14 mouse cellular contexts compared by ENCODE assay signal in genomic region chr13:60687462-60687861, GRCm38 (mm10).
DNase-seq lines count a peak whose midpoint lies in the region; ATAC-seq lines count a peak whose summit lies in the region.
"Had no signal": no experiment of that assay in that cellular context is flagged by ENCODE, and none has a peak within 500 bp of the region (broad histone marks: within the 10 kb centered on the region; RNA-seq: fewer than 3 reads in every experiment).

No protein-coding gene starts in this region.

- H3K4me1 ChIP-seq in forebrain, embryonic 13.5 days = peaks cover 66% of the 10 kb centered on the region
- peaks cover 9% of the 10 kb centered on the region for H3K4me1 ChIP-seq in forebrain, embryonic 11.5 days (replicated peaks; ENCODE audit: control insufficient read depth, insufficient read depth, low read length)
- peaks cover 28% of the 10 kb centered on the region for H3K4me1 ChIP-seq in heart, embryonic 16.5 days (ENCODE audit: control insufficient read depth, insufficient read depth, low read length)
- H3K4me1 ChIP-seq in liver, embryonic 13.5 days (replicated peaks) = peaks cover 42% of the 10 kb centered on the region
- peaks cover 64% of the 10 kb centered on the region for H3K4me1 ChIP-seq in embryonic facial prominence, embryonic 10.5 days

- H3K9me3 ChIP-seq in forebrain, embryonic 13.5 days (replicated peaks) = 0 out of 2 replicates have a peak, but pooled peaks cover 3% of the 10 kb centered on the region
- no peaks in the 10 kb centered on the region for H3K9me3 ChIP-seq in forebrain, embryonic 11.5 days (ENCODE audit: control insufficient read depth, low read length)
- H3K9me3 ChIP-seq in heart, embryonic 16.5 days (replicated peaks; ENCODE audit: control insufficient read depth, low read length) = no peaks in the 10 kb centered on the region
- H3K9me3 ChIP-seq in liver, embryonic 13.5 days (replicated peaks) = no peaks in the 10 kb centered on the region
- peaks cover 2% of the 10 kb centered on the region; the same call in 1 of the 2 replicates for H3K9me3 ChIP-seq in embryonic facial prominence, embryonic 10.5 days
- H3K9me3 ChIP-seq: intestine, embryonic 15.5 days had no signal

- no peak overlapping the region for H3K9ac ChIP-seq in forebrain, embryonic 13.5 days
- H3K9ac ChIP-seq in forebrain, embryonic 11.5 days (ENCODE audit: low read length) = no peak overlapping the region
- peak overlapping the region; percentile 1; the same call in 1 of the 2 replicates for H3K9ac ChIP-seq in heart, embryonic 16.5 days (ENCODE audit: low read length)
- no peak overlapping the region for H3K9ac ChIP-seq in liver, embryonic 13.5 days
- H3K9ac ChIP-seq: intestine, embryonic 15.5 days; lung, embryonic 14.5 days had no signal

- peak overlapping the region; percentile 19; the same call in 1 of the 2 replicates for H3K27ac ChIP-seq in forebrain, embryonic 13.5 days
- no peak overlapping the region for H3K27ac ChIP-seq in forebrain, embryonic 11.5 days (ENCODE audit: low read depth, low read length)
- H3K27ac ChIP-seq in heart, embryonic 16.5 days (ENCODE audit: low read length) = peak overlapping the region; percentile 12
- H3K27ac ChIP-seq in liver, embryonic 13.5 days = peak overlapping the region; percentile 58
- peak overlapping the region; percentile 19; the same call in 1 of the 2 replicates for H3K27ac ChIP-seq in embryonic facial prominence, embryonic 10.5 days (replicated peaks)
- H3K27ac ChIP-seq: hindbrain, embryonic 10.5 days; intestine, embryonic 15.5 days had no signal

- no peaks in the 10 kb centered on the region for H3K27me3 ChIP-seq in forebrain, embryonic 13.5 days
- H3K27me3 ChIP-seq in forebrain, embryonic 11.5 days (ENCODE audit: control insufficient read depth, insufficient read depth, low read length) = no peaks in the 10 kb centered on the region
- H3K27me3 ChIP-seq in heart, embryonic 16.5 days (ENCODE audit: control insufficient read depth, insufficient read depth, low read length) = no peaks in the 10 kb centered on the region
- no peaks in the 10 kb centered on the region for H3K27me3 ChIP-seq in liver, embryonic 13.5 days
- no peaks in the 10 kb centered on the region for H3K27me3 ChIP-seq in embryonic facial prominence, embryonic 10.5 days (replicated peaks; ENCODE audit: low read depth, poor library complexity, severe bottlenecking)
- H3K27me3 ChIP-seq: CH12.LX; intestine, embryonic 15.5 days had no signal

- H3K36me3 ChIP-seq in forebrain, embryonic 13.5 days (ENCODE audit: poor library complexity, severe bottlenecking) = no peaks in the 10 kb centered on the region
- H3K36me3 ChIP-seq in forebrain, embryonic 11.5 days (ENCODE audit: control insufficient read depth, insufficient read depth, low read length) = no peaks in the 10 kb centered on the region
- H3K36me3 ChIP-seq in heart, embryonic 16.5 days (ENCODE audit: control insufficient read depth, insufficient read depth) = no peaks in the 10 kb centered on the region
- H3K36me3 ChIP-seq in liver, embryonic 13.5 days = peaks cover 15% of the 10 kb centered on the region; the same call in 1 of the 2 replicates
- 0 out of 2 replicates have a peak, but pooled peaks cover 12% of the 10 kb centered on the region for H3K36me3 ChIP-seq in embryonic facial prominence, embryonic 10.5 days (replicated peaks)
- H3K36me3 ChIP-seq: intestine, embryonic 15.5 days had no signal

- WGBS in forebrain, embryonic 13.5 days = 89% methylated on average over 4 of the region's 4 CpGs
- 94% methylated on average over 4 of the region's 4 CpGs for WGBS in forebrain, embryonic 11.5 days
- 61% methylated on average over 4 of the region's 4 CpGs for WGBS in heart, embryonic 16.5 days
- 73% methylated on average over 4 of the region's 4 CpGs for WGBS in liver, embryonic 13.5 days (ENCODE audit: insufficient replicate concordance)
- WGBS in embryonic facial prominence, embryonic 10.5 days = 90% methylated on average over 4 of the region's 4 CpGs

- DNase-seq in forebrain, embryonic 11.5 days (ENCODE audit: low spot score) = no peak
- DNase-seq in heart, adult 11 months = no peak
- DNase-seq in liver, embryonic 13.5 days = no peak
- DNase-seq in liver = no peak
- no peak for DNase-seq in embryonic facial prominence, embryonic 10.5 days (ENCODE audit: low spot score)
- no peak for DNase-seq in ovary, adult 18-20 months (ENCODE audit: low spot score)
- DNase-seq: cerebellum, adult 8-10 months; thymus, postnatal 25 days had no signal

- no peak overlapping the region for H3K4me2 ChIP-seq in forebrain, embryonic 13.5 days
- H3K4me2 ChIP-seq in forebrain, embryonic 11.5 days (ENCODE audit: low read depth, low read length, severe bottlenecking) = no peak overlapping the region
- H3K4me2 ChIP-seq in heart, embryonic 16.5 days (ENCODE audit: low read depth, low read length) = no peak overlapping the region
- no peak overlapping the region for H3K4me2 ChIP-seq in liver, embryonic 13.5 days
- H3K4me2 ChIP-seq: intestine, embryonic 15.5 days; lung, embryonic 14.5 days had no signal

- no peak for ATAC-seq in forebrain, embryonic 13.5 days
- no peak for ATAC-seq in forebrain, embryonic 11.5 days (replicated peaks; ENCODE audit: low FRiP score)
- no peak for ATAC-seq in heart, embryonic 16.5 days (replicated peaks; ENCODE audit: extremely low read depth, insufficient read depth, low FRiP score)
- no peak for ATAC-seq in liver, embryonic 13.5 days (ENCODE audit: low read depth)
- ATAC-seq: intestine, embryonic 15.5 days had no signal

- H3K4me3 ChIP-seq in forebrain, embryonic 13.5 days = no peak overlapping the region
- H3K4me3 ChIP-seq in forebrain, embryonic 11.5 days (ENCODE audit: low read depth, low read length) = no peak overlapping the region
- no peak overlapping the region for H3K4me3 ChIP-seq in heart, embryonic 16.5 days (ENCODE audit: low read length)
- H3K4me3 ChIP-seq in liver, embryonic 13.5 days (replicated peaks) = no peak overlapping the region
- no peak overlapping the region for H3K4me3 ChIP-seq in embryonic facial prominence, embryonic 10.5 days
- H3K4me3 ChIP-seq: hindbrain, embryonic 10.5 days; intestine, embryonic 15.5 days had no signal
